Mouse (Mus musculus) lung, embryonic 16.5 days (tissue): ENCODE data around the gene Vps11. TPM values are rescaled to one million over a fixed set of nuclear protein-coding genes. Genes with fewer than 3 reads are reported as not detected.
A peak's percentile ranks its signal among the peaks of the same experiment; 100 is the strongest.

ENCODE experiments used
- ATAC-seq: fragments of 200-750 bp; cut with Nextera tagmentation; 2 replicates; pipeline ENCODE4 v1.8.0; 2017; ENCODE audit warnings: low read depth, mild to moderate bottlenecking, moderate library complexity
- H3K27ac ChIP-seq: fragments of 300-500 bp; sonication (generic); 2 replicates; pipeline ENCODE4 v1.5.1; 2014; ENCODE audit warnings: mild to moderate bottlenecking, control low read depth, low read length
- H3K27me3 ChIP-seq: fragments of 300-500 bp; sonication (generic); 2 replicates; pipeline ENCODE4 v1.6.1; 2014; ENCODE audit warnings: low read depth, low read length, mixed read lengths; ENCODE audit not compliant: control insufficient read depth, insufficient read depth
- H3K36me3 ChIP-seq: fragments of 300-500 bp; sonication (generic); 2 replicates; pipeline ENCODE4 v1.6.1; 2014; ENCODE audit warnings: low read length; ENCODE audit not compliant: control insufficient read depth, insufficient read depth
- H3K4me1 ChIP-seq: fragments of 300-500 bp; sonication (generic); replicated peaks from 2 replicates; pipeline ENCODE4 v1.6.1; 2014; ENCODE audit warnings: low read length, mixed read lengths; ENCODE audit not compliant: control insufficient read depth, insufficient read depth
- H3K4me2 ChIP-seq: fragments of 300-500 bp; sonication (generic); 2 replicates; pipeline ENCODE4 v1.6.1; 2014; ENCODE audit warnings: low read depth, low read length, control low read depth
- H3K4me3 ChIP-seq: fragments of 300-500 bp; sonication (generic); 2 replicates; pipeline ENCODE4 v1.5.1; 2014; ENCODE audit warnings: mild to moderate bottlenecking, low read length, control low read depth
- H3K9ac ChIP-seq: fragments of 300-500 bp; sonication (generic); 2 replicates; pipeline ENCODE4 v1.6.1; 2014; ENCODE audit warnings: low read length, control low read depth
- H3K9me3 ChIP-seq: fragments of 300-500 bp; sonication (generic); 2 replicates; pipeline ENCODE4 v1.6.1; 2016; ENCODE audit warnings: low read length; ENCODE audit not compliant: control insufficient read depth
- WGBS: fragments of 180-500 bp; shearing (Covaris S2); extraction: QIAGEN DNeasy Blood & Tissue Kit; methylation state at CpG from one replicate; pipeline ENCODE4 v1.1.7; 2014; 5-methylcytosine and 5-hydroxymethylcytosine counted together
- polyA plus RNA-seq: library from polyadenylated mRNA; unstranded; fragments of >200 nt; fragmentation: Nextera tagmentation; extraction: Ambion mirVana; gene quantifications from 2 replicates; pipeline ENCODE4 v1.2.1, GENCODE M21; 2015

Gene Vps11
- polyA plus RNA-seq, 1 experiment from 2014 or later: 31.4 TPM

- H3K4me2 ChIP-seq: no peak overlapping the region
- WGBS: 88% methylated on average over 10 of the region's 10 CpGs
- H3K9ac ChIP-seq: no peak overlapping the region
Measured at GRCm38 (mm10) chr9:44352337-44352736, 9.1 kb downstream of the Vps11 start.

DNA sequence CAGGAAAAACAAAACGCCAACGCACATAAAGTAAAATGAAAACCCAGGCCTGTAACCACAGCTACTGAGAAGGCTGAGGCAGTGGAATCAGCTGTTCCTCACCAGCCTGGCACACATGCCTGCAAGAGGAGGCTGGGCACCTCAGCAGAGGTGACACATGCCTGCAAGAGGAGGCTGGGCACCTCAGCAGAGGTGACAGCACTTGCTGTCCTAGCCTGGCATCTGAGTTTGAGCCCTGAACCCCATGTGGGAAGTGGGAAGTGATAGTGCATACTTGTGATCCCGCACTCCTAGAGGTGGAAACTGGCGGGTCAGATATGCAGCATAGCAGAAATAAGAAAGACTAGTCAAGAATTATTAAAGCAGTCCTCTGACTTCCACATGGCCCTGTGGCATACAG lies 10.1 kb downstream of the Vps11 start:
- 92% methylated on average over 4 of the region's 4 CpGs for WGBS
- no peaks in the 10 kb centered on the region for H3K9me3 ChIP-seq
- no peak for ATAC-seq

More at GRCm38 (mm10) chr9:44352337-44352736, 9.1 kb downstream of the Vps11 start:
- H3K36me3 ChIP-seq: peaks cover 81% of the 10 kb centered on the region
- no peak overlapping the region for H3K4me3 ChIP-seq
- ATAC-seq: no peak
- H3K9me3 ChIP-seq: no peaks in the 10 kb centered on the region
- no peak overlapping the region for H3K27ac ChIP-seq
- no peaks in the 10 kb centered on the region for H3K4me1 ChIP-seq
- H3K27me3 ChIP-seq: no peaks in the 10 kb centered on the region

DNA sequence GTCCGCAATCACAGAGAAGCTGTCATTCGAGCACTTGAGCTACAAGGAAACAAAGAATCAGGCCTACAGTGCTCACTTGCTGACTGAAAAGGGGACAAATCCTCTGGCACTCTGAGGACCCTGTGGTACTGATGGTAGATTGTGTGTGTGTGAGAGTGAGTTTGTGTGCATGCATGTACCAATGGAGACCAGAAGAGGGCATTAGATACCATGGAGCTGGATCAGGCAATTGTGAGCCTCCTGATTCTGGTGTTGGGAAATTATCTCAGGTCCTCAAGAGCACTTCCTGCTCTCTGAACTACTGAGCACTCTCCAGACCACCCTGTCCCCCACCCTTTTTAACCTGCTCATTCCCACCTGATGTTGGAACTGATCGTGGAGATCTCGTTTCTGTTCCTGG lies 12.9 kb downstream of the Vps11 start:
- 98% methylated on average over 4 of the region's 4 CpGs for WGBS
- Histone ChIP-seq H3K27ac (no peak overlapping the region), H3K27me3 (no peaks in the 10 kb centered on the region), H3K36me3 (peaks cover 52% of the 10 kb centered on the region), H3K4me2 (no peak overlapping the region), H3K4me1 (peaks cover 4% of the 10 kb centered on the region; the same call in 1 of the 2 replicates), H3K9ac (no peak overlapping the region), H3K4me3 (no peak overlapping the region), H3K9me3 (no peaks in the 10 kb centered on the region)
- ATAC-seq: no peak

More for the DNA sequence above, 10.1 kb downstream of the Vps11 start:
- Histone ChIP-seq H3K9ac (no peak overlapping the region), H3K4me3 (no peak overlapping the region), H3K27me3 (no peaks in the 10 kb centered on the region), H3K4me2 (no peak overlapping the region), H3K36me3 (peaks cover 78% of the 10 kb centered on the region), H3K27ac (no peak overlapping the region), H3K4me1 (no peaks in the 10 kb centered on the region)

- Histone ChIP-seq H3K4me2 (no peak overlapping the region), H3K9me3 (no peaks in the 10 kb centered on the region), H3K4me3 (no peak overlapping the region), H3K27me3 (no peaks in the 10 kb centered on the region), H3K9ac (no peak overlapping the region), H3K4me1 (peaks cover 11% of the 10 kb centered on the region), H3K27ac (no peak overlapping the region), H3K36me3 (peaks cover 44% of the 10 kb centered on the region)
- WGBS: 77% methylated on average over 4 of the region's 4 CpGs
- no peak for ATAC-seq
Measured at GRCm38 (mm10) chr9:44347621-44348020, 13.8 kb downstream of the Vps11 start.

GRCm38 (mm10) chr9:44347166-44347565 lies 14.3 kb downstream of the Vps11 start:
- no peak overlapping the region for H3K4me3 ChIP-seq
- H3K36me3 ChIP-seq: peaks cover 40% of the 10 kb centered on the region
- H3K27me3 ChIP-seq: no peaks in the 10 kb centered on the region
- H3K27ac ChIP-seq: no peak overlapping the region
- H3K9ac ChIP-seq: no peak overlapping the region
- 96% methylated on average over 9 of the region's 9 CpGs for WGBS
- H3K4me2 ChIP-seq: no peak overlapping the region
- H3K4me1 ChIP-seq: peaks cover 16% of the 10 kb centered on the region
- no peaks in the 10 kb centered on the region for H3K9me3 ChIP-seq
- no peak for ATAC-seq

GRCm38 (mm10) chr9:44345570-44346433 lies 15.7 kb downstream of the Vps11 start:
- H3K4me3 ChIP-seq: no peak overlapping the region
- no peaks in the 10 kb centered on the region for H3K27me3 ChIP-seq
- 76% methylated on average over 6 of the region's 6 CpGs for WGBS
- H3K27ac ChIP-seq: no peak overlapping the region
- peaks cover 32% of the 10 kb centered on the region for H3K36me3 ChIP-seq
- H3K9ac ChIP-seq: no peak overlapping the region
- no peak for ATAC-seq
- H3K9me3 ChIP-seq: no peaks in the 10 kb centered on the region
- peaks cover 16% of the 10 kb centered on the region for H3K4me1 ChIP-seq
- no peak overlapping the region for H3K4me2 ChIP-seq

GRCm38 (mm10) chr9:44343781-44344421 lies 17.6 kb downstream of the Vps11 start, which contains the start of gene Hmbs:
Hmbs (minus strand) TSS chr9:44344228.
- Histone ChIP-seq H3K9ac (peak within 1 kb of the TSS; percentile 93), H3K9me3 (no peaks in the 10 kb centered on the region), H3K4me1 (peaks cover 16% of the 10 kb centered on the region), H3K27ac (peak within 1 kb of the TSS; percentile 99), H3K27me3 (no peaks in the 10 kb centered on the region), H3K36me3 (peaks cover 25% of the 10 kb centered on the region), H3K4me2 (peak within 1 kb of the TSS; percentile 74), H3K4me3 (peak within 1 kb of the TSS; percentile 94)
- peak; percentile 97 for ATAC-seq
- under 1% methylated on average over 39 of the region's 39 CpGs for WGBS

- WGBS: 3% methylated on average over 6 of the region's 6 CpGs
- Histone ChIP-seq H3K4me2 (peak overlapping the region; percentile 74), H3K36me3 (peaks cover 24% of the 10 kb centered on the region), H3K4me1 (peaks cover 16% of the 10 kb centered on the region), H3K27me3 (no peaks in the 10 kb centered on the region), H3K9me3 (no peaks in the 10 kb centered on the region), H3K4me3 (peak overlapping the region; percentile 94), H3K27ac (peak overlapping the region; percentile 99), H3K9ac (peak overlapping the region; percentile 93)
- peak; percentile 18; the same call in 1 of the 2 replicates for ATAC-seq
Measured at GRCm38 (mm10) chr9:44343290-44343689, 18.2 kb downstream of the Vps11 start.

DNA sequence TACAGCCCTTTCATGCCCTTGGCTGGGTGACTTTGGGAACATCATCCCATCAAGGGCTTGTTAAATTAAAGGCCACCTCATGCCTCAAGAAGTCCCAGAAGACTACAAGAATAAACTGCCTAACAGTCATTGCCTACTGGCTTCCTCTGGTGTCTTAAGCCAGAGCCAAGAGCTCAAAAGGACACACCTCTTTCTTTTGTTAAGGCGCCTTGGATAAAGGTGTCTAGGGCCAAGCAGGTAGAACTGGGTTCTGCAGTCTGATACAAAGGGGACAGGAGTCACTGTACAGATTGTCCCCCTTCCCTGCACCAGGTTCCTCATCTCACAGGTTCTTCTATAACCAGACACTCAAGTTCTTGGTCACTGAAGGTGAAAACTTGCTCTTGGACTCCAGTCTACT lies 18.9 kb downstream of the Vps11 start:
- no peak overlapping the region for H3K27ac ChIP-seq
- H3K4me3 ChIP-seq: peak overlapping the region; percentile 94; the same call in 1 of the 2 replicates
- H3K4me1 ChIP-seq: peaks cover 18% of the 10 kb centered on the region
- no peaks in the 10 kb centered on the region for H3K27me3 ChIP-seq
- 78% methylated on average over 1 of the region's 1 CpGs for WGBS
- peaks cover 18% of the 10 kb centered on the region for H3K36me3 ChIP-seq
- no peak for ATAC-seq
- H3K4me2 ChIP-seq: peak overlapping the region; percentile 74
- H3K9me3 ChIP-seq: no peaks in the 10 kb centered on the region
- peak overlapping the region; percentile 93 for H3K9ac ChIP-seq
